Mouse (Mus musculus): ENCODE measurements at regions not wholly inside any gene's neighbourhood (a gene's known extent, or its start where the extent isn't known, plus 50 kb on each side); places are given as distances from the start of the nearest gene placed in this dataset.
"Not testable (repeated sequence)": the region's sequence is repeated elsewhere in the genome, so short reads cannot be mapped to it uniquely, and the experiment has no call there.

GRCm38 (mm10) chr11:94882687-94883383 lies 53.2 kb upstream of the Col1a1 start:
- no peaks in the 10 kb centered on the region for H3K4me1 ChIP-seq (ENCODE audit: control insufficient read depth, insufficient read depth, low read length)

GRCm38 (mm10) chr11:94881982-94882686 lies 53.9 kb upstream of the Col1a1 start:
- Histone ChIP-seq H3K4me1 (ENCODE audit: control insufficient read depth, insufficient read depth, low read length) (no peaks in the 10 kb centered on the region), H3K4me3 (ENCODE audit: insufficient read depth, low read length) (no peak overlapping the region), H3K27ac (ENCODE audit: insufficient read depth, low read depth, low read length) (no peak overlapping the region)
- TF ChIP-seq CTCF (IDR thresholded peaks at IDR 0.05; ENCODE audit: low read depth, low read length) (no peak), POLR2A (IDR thresholded peaks at IDR 0.05; ENCODE audit: borderline replicate concordance, low read depth, low read length) (no peak)

More at GRCm38 (mm10) chr11:94882687-94883383, 53.2 kb upstream of the Col1a1 start:
- H3K27ac ChIP-seq (ENCODE audit: insufficient read depth, low read depth, low read length), result no peak overlapping the region
- TF ChIP-seq POLR2A (IDR thresholded peaks at IDR 0.05; ENCODE audit: borderline replicate concordance, low read depth, low read length), result no peak
- TF ChIP-seq CTCF (IDR thresholded peaks at IDR 0.05; ENCODE audit: low read depth, low read length), result no peak
- H3K4me3 ChIP-seq (ENCODE audit: insufficient read depth, low read length), result no peak overlapping the region

GRCm38 (mm10) chr11:94880896-94881840 lies 54.9 kb upstream of the Col1a1 start:
- TF ChIP-seq CTCF (IDR thresholded peaks at IDR 0.05; ENCODE audit: low read depth, low read length), result no peak
- TF ChIP-seq POLR2A (IDR thresholded peaks at IDR 0.05; ENCODE audit: borderline replicate concordance, low read depth, low read length), result no peak
- H3K4me3 ChIP-seq (ENCODE audit: insufficient read depth, low read length), result no peak overlapping the region
- no peak overlapping the region for H3K27ac ChIP-seq (ENCODE audit: insufficient read depth, low read depth, low read length)
- H3K4me1 ChIP-seq (ENCODE audit: control insufficient read depth, insufficient read depth, low read length), result no peaks in the 10 kb centered on the region

GRCm38 (mm10) chr11:94876707-94877106 lies 59.3 kb upstream of the Col1a1 start:
- Histone ChIP-seq H3K4me1 (ENCODE audit: control insufficient read depth, insufficient read depth, low read length) (no peaks in the 10 kb centered on the region), H3K4me3 (ENCODE audit: insufficient read depth, low read length) (no peak overlapping the region), H3K27ac (ENCODE audit: insufficient read depth, low read depth, low read length) (no peak overlapping the region)
- TF ChIP-seq POLR2A (IDR thresholded peaks at IDR 0.05; ENCODE audit: borderline replicate concordance, low read depth, low read length) (no peak), CTCF (IDR thresholded peaks at IDR 0.05; ENCODE audit: low read depth, low read length) (no peak)

- Histone ChIP-seq H3K4me1 (ENCODE audit: control insufficient read depth, insufficient read depth, low read length) (no peaks in the 10 kb centered on the region), H3K4me3 (ENCODE audit: insufficient read depth, low read length) (no peak overlapping the region), H3K27ac (ENCODE audit: insufficient read depth, low read depth, low read length) (no peak overlapping the region)
- TF ChIP-seq CTCF (IDR thresholded peaks at IDR 0.05; ENCODE audit: low read depth, low read length) (no peak), POLR2A (IDR thresholded peaks at IDR 0.05; ENCODE audit: borderline replicate concordance, low read depth, low read length) (no peak)
These were observed 61.0 kb upstream of the Col1a1 start for GRCm38 (mm10) chr11:94875026-94875425.

GRCm38 (mm10) chr11:94874155-94874561 lies 61.9 kb upstream of the Col1a1 start:
- H3K4me3 ChIP-seq (ENCODE audit: insufficient read depth, low read length), result no peak overlapping the region
- TF ChIP-seq POLR2A (IDR thresholded peaks at IDR 0.05; ENCODE audit: borderline replicate concordance, low read depth, low read length), result no peak
- TF ChIP-seq CTCF (IDR thresholded peaks at IDR 0.05; ENCODE audit: low read depth, low read length), result no peak
- H3K4me1 ChIP-seq (ENCODE audit: control insufficient read depth, insufficient read depth, low read length), result no peaks in the 10 kb centered on the region
- no peak overlapping the region for H3K27ac ChIP-seq (ENCODE audit: insufficient read depth, low read depth, low read length)

- Histone ChIP-seq H3K4me3 (ENCODE audit: insufficient read depth, low read length) (no peak overlapping the region), H3K4me1 (ENCODE audit: control insufficient read depth, insufficient read depth, low read length) (no peaks in the 10 kb centered on the region), H3K27ac (ENCODE audit: insufficient read depth, low read depth, low read length) (no peak overlapping the region)
- TF ChIP-seq POLR2A (IDR thresholded peaks at IDR 0.05; ENCODE audit: borderline replicate concordance, low read depth, low read length), result no peak
- no peak for TF ChIP-seq CTCF (IDR thresholded peaks at IDR 0.05; ENCODE audit: low read depth, low read length)
These were observed 62.3 kb upstream of the Col1a1 start for GRCm38 (mm10) chr11:94873693-94874092.

GRCm38 (mm10) chr11:94872921-94873320 lies 63.1 kb upstream of the Col1a1 start:
- Histone ChIP-seq H3K4me3 (ENCODE audit: insufficient read depth, low read length) (peak overlapping the region; percentile 24; the same call in 1 of the 2 replicates), H3K27ac (ENCODE audit: insufficient read depth, low read depth, low read length) (no peak overlapping the region), H3K4me1 (ENCODE audit: control insufficient read depth, insufficient read depth, low read length) (no peaks in the 10 kb centered on the region)
- TF ChIP-seq CTCF (IDR thresholded peaks at IDR 0.05; ENCODE audit: low read depth, low read length) (no peak), POLR2A (IDR thresholded peaks at IDR 0.05; ENCODE audit: borderline replicate concordance, low read depth, low read length) (no peak)

GRCm38 (mm10) chr11:94870341-94870740 lies 65.7 kb upstream of the Col1a1 start:
- Histone ChIP-seq H3K4me3 (ENCODE audit: insufficient read depth, low read length) (no peak overlapping the region), H3K4me1 (ENCODE audit: control insufficient read depth, insufficient read depth, low read length) (no peaks in the 10 kb centered on the region), H3K27ac (ENCODE audit: insufficient read depth, low read depth, low read length) (no peak overlapping the region)
- TF ChIP-seq POLR2A (IDR thresholded peaks at IDR 0.05; ENCODE audit: borderline replicate concordance, low read depth, low read length) (no peak), CTCF (IDR thresholded peaks at IDR 0.05; ENCODE audit: low read depth, low read length) (no peak)

- H3K4me1 ChIP-seq (ENCODE audit: control insufficient read depth, insufficient read depth, low read length); H3K27ac ChIP-seq (ENCODE audit: insufficient read depth, low read depth, low read length); H3K4me3 ChIP-seq (ENCODE audit: insufficient read depth, low read length): not testable (repeated sequence)
These were observed 66.2 kb upstream of the Col1a1 start for GRCm38 (mm10) chr11:94869866-94870265.

Data from bone marrow macrophage, adult 2 months (primary cell).